8 mouse cellular contexts compared by ENCODE assay signal in the genomic region with DNA sequence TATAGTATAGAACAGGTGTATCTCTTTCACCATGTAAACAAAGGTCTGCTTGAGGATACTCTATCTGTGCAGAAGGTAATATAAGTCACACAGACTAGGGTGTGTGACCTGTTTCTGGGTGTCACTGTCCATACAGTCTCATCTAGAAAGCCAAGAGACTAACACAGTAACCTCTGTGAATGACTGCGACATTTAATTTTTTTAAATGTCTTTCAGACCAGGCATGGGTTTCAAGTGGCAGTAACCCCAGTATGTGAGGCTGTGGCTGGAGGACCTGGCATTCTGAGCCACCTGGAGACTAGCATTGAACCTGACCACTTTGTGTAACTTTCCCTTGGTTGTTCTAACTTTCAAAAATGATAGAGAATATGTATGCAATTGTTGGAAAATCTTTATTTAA. TPM values are rescaled to one million over a fixed set of nuclear protein-coding genes. Genes with fewer than 3 reads are reported as not detected.
DNase-seq lines count a peak whose midpoint lies in the region; ATAC-seq and TF ChIP-seq lines count a peak whose summit lies in the region.

No protein-coding gene starts in this region.

- peaks cover 3% of the 10 kb centered on the region for H3K36me3 ChIP-seq in kidney, embryonic 16.5 days (ENCODE audit: insufficient read depth, low read length)
- peaks cover 6% of the 10 kb centered on the region for H3K36me3 ChIP-seq in embryonic facial prominence, embryonic 15.5 days
- peaks cover 4% of the 10 kb centered on the region for H3K36me3 ChIP-seq in intestine, postnatal 0 days (ENCODE audit: control insufficient read depth, insufficient read depth)
- H3K36me3 ChIP-seq in neural tube, embryonic 12.5 days, result peaks cover 3% of the 10 kb centered on the region; the same call in 1 of the 2 replicates

- 71% methylated on average over 1 of the region's 1 CpGs for WGBS in kidney, embryonic 16.5 days
- 77% methylated on average over 1 of the region's 1 CpGs for WGBS in embryonic facial prominence, embryonic 15.5 days
- 76% methylated on average over 1 of the region's 1 CpGs for WGBS in intestine, postnatal 0 days
- 94% methylated on average over 1 of the region's 1 CpGs for WGBS in neural tube, embryonic 12.5 days

- H3K4me1 ChIP-seq in kidney, embryonic 16.5 days (ENCODE audit: insufficient read depth, low read length), result peaks cover 35% of the 10 kb centered on the region
- H3K4me1 ChIP-seq in embryonic facial prominence, embryonic 15.5 days, result peaks cover 12% of the 10 kb centered on the region
- H3K4me1 ChIP-seq in intestine, postnatal 0 days (replicated peaks; ENCODE audit: control insufficient read depth, insufficient read depth, low read length), result peaks cover 14% of the 10 kb centered on the region; the same call in 1 of the 2 replicates
- peaks cover 18% of the 10 kb centered on the region for H3K4me1 ChIP-seq in neural tube, embryonic 12.5 days

- peak overlapping the region; percentile 72 for H3K4me2 ChIP-seq in kidney, embryonic 16.5 days (replicated peaks; ENCODE audit: low read depth, low read length)
- peak overlapping the region; percentile 65 for H3K4me2 ChIP-seq in embryonic facial prominence, embryonic 15.5 days (replicated peaks)
- H3K4me2 ChIP-seq in intestine, postnatal 0 days (replicated peaks; ENCODE audit: low read depth), result peak overlapping the region; percentile 74
- H3K4me2 ChIP-seq in neural tube, embryonic 12.5 days (replicated peaks), result peak overlapping the region; percentile 64

- H3K27me3 ChIP-seq in kidney, embryonic 16.5 days (ENCODE audit: insufficient read depth, low read length), result no peaks in the 10 kb centered on the region
- no peaks in the 10 kb centered on the region for H3K27me3 ChIP-seq in embryonic facial prominence, embryonic 15.5 days
- H3K27me3 ChIP-seq in intestine, postnatal 0 days (replicated peaks; ENCODE audit: control insufficient read depth, insufficient read depth, low read length), result no peaks in the 10 kb centered on the region
- H3K27me3 ChIP-seq in neural tube, embryonic 12.5 days (replicated peaks), result no peaks in the 10 kb centered on the region

- no peak overlapping the region for H3K27ac ChIP-seq in kidney, embryonic 16.5 days (ENCODE audit: low read length)
- H3K27ac ChIP-seq in embryonic facial prominence, embryonic 15.5 days (replicated peaks), result no peak overlapping the region
- H3K27ac ChIP-seq in intestine, postnatal 0 days (ENCODE audit: low read depth, low read length), result no peak overlapping the region
- no peak overlapping the region for H3K27ac ChIP-seq in neural tube, embryonic 12.5 days

- no peak for DNase-seq in kidney, postnatal 25 days
- no peak for DNase-seq in adrenal gland, adult 8-10 months
- DNase-seq in c-Kit-positive CD71-positive TER-119-positive erythroid progenitor cells, embryonic 14.5 days (ENCODE audit: low spot score), result no peak
- no peak for DNase-seq in embryo, embryonic 11 days

- no peaks in the 10 kb centered on the region for H3K9me3 ChIP-seq in kidney, embryonic 16.5 days (ENCODE audit: low read length)
- H3K9me3 ChIP-seq in embryonic facial prominence, embryonic 15.5 days (replicated peaks), result no peaks in the 10 kb centered on the region
- no peaks in the 10 kb centered on the region for H3K9me3 ChIP-seq in intestine, postnatal 0 days (ENCODE audit: control insufficient read depth)
- no peaks in the 10 kb centered on the region for H3K9me3 ChIP-seq in neural tube, embryonic 12.5 days

- no peak for TF ChIP-seq CTCF in intestine, postnatal 0 days (IDR thresholded peaks at IDR 0.05; ENCODE audit: low read depth)

- H3K4me3 ChIP-seq in kidney, embryonic 16.5 days (ENCODE audit: low read length), result peak overlapping the region; percentile 83
- H3K4me3 ChIP-seq in embryonic facial prominence, embryonic 15.5 days (replicated peaks), result peak overlapping the region; percentile 75
- H3K4me3 ChIP-seq in intestine, postnatal 0 days (ENCODE audit: low read depth, low read length), result peak overlapping the region; percentile 59
- no peak overlapping the region for H3K4me3 ChIP-seq in neural tube, embryonic 12.5 days

- ATAC-seq in kidney, embryonic 16.5 days (ENCODE audit: low FRiP score, low TSS enrichment), result no peak
- ATAC-seq in embryonic facial prominence, embryonic 15.5 days (ENCODE audit: insufficient number of reproducible peaks, low FRiP score, low TSS enrichment, low read depth), result no peak
- ATAC-seq in intestine, postnatal 0 days, result no peak
- no peak for ATAC-seq in neural tube, embryonic 12.5 days (ENCODE audit: low FRiP score, low read depth)

- H3K9ac ChIP-seq in kidney, embryonic 16.5 days (replicated peaks; ENCODE audit: low read length), result 0 out of 2 replicates have a peak overlapping the region, but pooled peaks have one; percentile 45
- no peak overlapping the region for H3K9ac ChIP-seq in embryonic facial prominence, embryonic 15.5 days
- H3K9ac ChIP-seq in intestine, postnatal 0 days (ENCODE audit: low read depth, low read length), result no peak overlapping the region; the same call in 1 of the 2 replicates
- no peak overlapping the region for H3K9ac ChIP-seq in neural tube, embryonic 12.5 days

RNA-seq across cellular contexts. Expression of a gene that starts 1.2 kb away (rescaled TPM):
- polyA plus RNA-seq in kidney, embryonic 16.5 days (2015; fragmentation: Nextera tagmentation; extraction: Ambion mirVana), result 45.0 and 59.9 TPM in 2 replicates
- 48.9 and 54.6 TPM in 2 replicates for polyA plus RNA-seq in embryonic facial prominence, embryonic 15.5 days (2015; fragmentation: Nextera tagmentation; extraction: Ambion mirVana)
- 117 and 120 TPM in 2 replicates for polyA plus RNA-seq in intestine, postnatal 0 days (2015; fragmentation: Nextera tagmentation; extraction: Ambion mirVana)
- polyA plus RNA-seq in neural tube, embryonic 12.5 days (2016; fragmentation: Nextera tagmentation; extraction: Ambion mirVana), result 72.5 and 78.5 TPM in 2 replicates
- total RNA-seq in adrenal gland, adult 8-10 months (2022), result 10 to 100 TPM; 87.1 to 97.1 (median 92.0) TPM
